Mouse (Mus musculus) stomach, embryonic 15.5 days (tissue): ENCODE data around the gene Pcgf2. TPM values are rescaled to one million over a fixed set of nuclear protein-coding genes. Genes with fewer than 3 reads are reported as not detected.
"Not testable (repeated sequence)": the region's sequence is repeated elsewhere in the genome, so short reads cannot be mapped to it uniquely, and the experiment has no call there.

Experiments used
- ATAC-seq: fragments of 200-750 bp; cut with Nextera tagmentation; 2 replicates; pipeline ENCODE4 v1.8.0; 2017; ENCODE audit warnings: low read depth, moderate number of reproducible peaks, moderate TSS enrichment; ENCODE audit not compliant: insufficient read depth, low FRiP score
- H3K27ac ChIP-seq: fragments of 300-500 bp; sonication (generic); 2 replicates; pipeline ENCODE4 v1.5.1; 2015; ENCODE audit warnings: mild to moderate bottlenecking, inconsistent platforms
- H3K27me3 ChIP-seq: fragments of 300-500 bp; sonication (generic); replicated peaks from 2 replicates; pipeline ENCODE4 v1.6.1; 2015; ENCODE audit warnings: inconsistent platforms
- H3K36me3 ChIP-seq: fragments of 300-500 bp; sonication (generic); 2 replicates; pipeline ENCODE4 v1.6.1; 2015; ENCODE audit warnings: inconsistent platforms
- H3K4me1 ChIP-seq: fragments of 300-500 bp; sonication (generic); 2 replicates; pipeline ENCODE4 v1.6.1; 2015; ENCODE audit warnings: inconsistent platforms
- H3K4me2 ChIP-seq: fragments of 300-500 bp; sonication (generic); 2 replicates; pipeline ENCODE4 v1.6.1; 2015; ENCODE audit warnings: mild to moderate bottlenecking, inconsistent platforms
- H3K4me3 ChIP-seq: fragments of 300-500 bp; sonication (generic); replicated peaks from 2 replicates; pipeline ENCODE4 v1.5.1; 2015; ENCODE audit warnings: inconsistent platforms
- H3K9ac ChIP-seq: fragments of 300-500 bp; sonication (generic); 2 replicates; pipeline ENCODE4 v1.6.1; 2015; ENCODE audit warnings: inconsistent platforms
- H3K9me3 ChIP-seq: fragments of 300-500 bp; sonication (generic); 2 replicates; pipeline ENCODE4 v1.6.1; 2016; ENCODE audit warnings: inconsistent platforms
- WGBS: fragments of 180-500 bp; shearing (Covaris S2); methylation state at CpG from one replicate; pipeline ENCODE4 v1.1.7; 2015; 5-methylcytosine and 5-hydroxymethylcytosine counted together
- polyA plus RNA-seq: library from polyadenylated mRNA; unstranded; fragments of >200 nt; fragmentation: Nextera tagmentation; extraction: Ambion mirVana; gene quantifications from 2 replicates; pipeline ENCODE4 v1.2.1, GENCODE M21; 2015

Pcgf2 gene
- polyA plus RNA-seq, 1 experiment from 2014 or later, result 12.1 TPM

DNA sequence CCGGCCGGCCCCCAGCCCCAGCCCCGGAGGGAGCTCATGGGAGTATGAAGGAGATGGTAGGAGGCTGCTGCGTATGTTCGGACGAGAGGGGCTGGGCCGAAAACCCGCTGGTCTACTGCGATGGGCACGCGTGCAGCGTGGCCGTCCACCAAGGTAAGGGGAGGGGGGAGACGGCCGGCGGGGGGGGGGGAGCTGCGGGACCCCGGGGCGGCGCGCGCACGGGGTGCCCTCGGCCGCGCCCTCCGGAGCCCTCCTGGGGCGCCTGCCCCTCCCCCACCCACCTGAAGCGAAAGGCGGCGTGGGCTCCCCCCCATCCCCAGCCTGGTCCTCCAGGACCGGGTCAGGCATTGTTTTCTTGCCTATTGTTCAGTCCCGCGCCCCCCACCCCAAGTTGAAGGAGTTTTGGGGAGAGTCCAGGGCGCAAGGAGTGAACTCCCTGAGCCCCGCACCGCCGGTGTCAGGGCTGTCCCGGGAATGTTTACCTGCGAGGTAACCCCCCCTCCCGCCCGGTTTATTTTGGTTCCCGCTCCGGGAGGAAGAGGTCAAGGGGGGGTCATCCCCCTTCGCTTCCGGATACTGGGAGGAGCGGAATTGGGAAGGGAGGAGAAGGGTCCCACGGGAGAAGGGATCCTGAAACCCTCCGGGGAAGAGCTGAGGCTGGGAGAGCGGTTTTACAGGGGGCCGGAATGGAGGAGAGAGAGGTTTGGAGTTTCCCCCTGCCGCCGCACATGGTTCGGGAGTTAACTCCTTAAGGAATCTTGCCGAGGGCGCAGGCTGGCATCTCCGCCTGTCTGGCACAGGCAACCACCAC lies 36.6 kb downstream of the Pcgf2 start:
- Histone ChIP-seq H3K27ac (peak overlapping the region; percentile 90), H3K4me2 (peak overlapping the region; percentile 84), H3K9me3 (no peaks in the 10 kb centered on the region), H3K4me3 (peak overlapping the region; percentile 78), H3K27me3 (peaks cover 10% of the 10 kb centered on the region; the same call in 1 of the 2 replicates), H3K36me3 (peaks cover 22% of the 10 kb centered on the region), H3K9ac (peak overlapping the region; percentile 65), H3K4me1 (peaks cover 42% of the 10 kb centered on the region)
- WGBS, result under 1% methylated on average over 39 of the region's 57 CpGs
- ATAC-seq, result no peak

- peaks cover 37% of the 10 kb centered on the region for H3K4me1 ChIP-seq
- WGBS, result under 1% methylated on average over 50 of the region's 76 CpGs
- peak; percentile 24; the same call in 1 of the 2 replicates for ATAC-seq
Measured at GRCm38 (mm10) chr11:97662893-97663527, 37.3 kb downstream of the Pcgf2 start, which contains the start of gene Mllt6. TSS of gene Mllt6 (plus strand) at chr11:97663414.

DNA sequence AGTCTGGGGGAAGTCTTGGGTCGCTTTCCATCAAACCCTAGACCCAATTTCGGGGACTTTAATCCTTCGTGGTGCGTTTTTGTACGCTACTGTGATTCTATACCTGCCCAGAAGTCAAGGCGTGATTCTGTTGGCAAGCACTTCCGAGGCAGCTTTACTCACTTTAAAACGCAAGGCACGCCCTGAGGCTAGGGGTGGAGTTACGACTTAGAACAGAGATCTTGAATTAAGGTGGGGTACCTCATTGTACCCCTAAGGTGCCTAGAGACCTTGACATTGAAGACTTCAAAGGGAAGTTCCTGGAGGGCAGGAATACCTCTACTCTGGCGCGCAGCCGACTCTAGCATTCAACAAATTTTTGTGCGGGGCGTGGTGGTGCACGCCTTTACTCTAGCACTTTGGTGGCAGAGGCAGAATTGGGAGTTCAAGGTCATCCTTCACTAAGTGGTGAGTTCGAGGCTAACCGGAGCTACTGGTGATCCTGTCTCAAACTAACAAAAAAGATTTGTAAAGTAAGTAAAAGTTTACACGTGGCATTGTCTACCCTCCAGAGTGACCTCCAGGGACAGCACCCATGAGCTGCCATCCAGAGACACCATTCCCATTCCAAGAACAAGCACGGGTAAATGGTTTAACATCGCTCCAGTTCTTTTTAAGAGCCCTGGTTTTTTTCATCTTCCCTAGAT lies 37.9 kb downstream of the Pcgf2 start:
- WGBS, result 2% methylated on average over 21 of the region's 21 CpGs
- Histone ChIP-seq H3K27ac (peak overlapping the region; percentile 90), H3K36me3 (peaks cover 15% of the 10 kb centered on the region), H3K9me3 (no peaks in the 10 kb centered on the region), H3K4me3 (peak overlapping the region; percentile 78), H3K27me3 (peaks cover 10% of the 10 kb centered on the region; the same call in 1 of the 2 replicates), H3K9ac (peak overlapping the region; percentile 65; the same call in 1 of the 2 replicates), H3K4me2 (peak overlapping the region; percentile 84), H3K4me1 (peaks cover 37% of the 10 kb centered on the region)
- ATAC-seq, result no peak

More at GRCm38 (mm10) chr11:97662893-97663527, 37.3 kb downstream of the Pcgf2 start, which contains the start of gene Mllt6:
- Histone ChIP-seq H3K27me3 (peaks cover 10% of the 10 kb centered on the region; the same call in 1 of the 2 replicates), H3K4me3 (peak within 1 kb of the TSS; percentile 78), H3K36me3 (peaks cover 16% of the 10 kb centered on the region), H3K9me3 (no peaks in the 10 kb centered on the region), H3K4me2 (peak within 1 kb of the TSS; percentile 84), H3K9ac (peak within 1 kb of the TSS; percentile 65), H3K27ac (peak within 1 kb of the TSS; percentile 90)

DNA sequence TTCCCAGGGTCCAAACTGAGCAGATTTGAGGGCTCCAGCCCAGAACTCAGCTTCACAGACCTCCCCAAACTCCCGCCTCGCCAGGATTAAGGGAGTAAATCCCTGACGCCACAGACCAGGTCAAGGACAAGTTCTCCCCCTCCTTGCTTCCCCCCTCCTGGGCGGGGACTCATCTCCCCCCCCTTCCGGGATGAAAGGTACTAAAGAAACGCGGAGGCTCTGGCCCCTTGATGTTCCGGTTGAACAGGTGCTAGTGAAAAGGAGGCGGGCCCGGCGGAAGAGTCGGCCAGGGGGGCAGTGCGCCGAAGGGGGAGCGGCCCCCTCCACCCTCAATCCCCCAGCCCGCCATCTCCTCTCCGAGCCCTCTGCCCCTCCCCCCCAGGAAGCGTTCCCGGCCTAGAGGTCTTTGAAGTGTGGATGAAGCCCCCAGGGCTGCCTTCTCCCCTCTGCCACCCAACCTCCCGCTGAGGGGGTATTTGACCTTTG lies 38.6 kb downstream of the Pcgf2 start:
- H3K9ac ChIP-seq, result peak overlapping the region; percentile 29; the same call in 1 of the 2 replicates
- peak overlapping the region; percentile 78 for H3K4me3 ChIP-seq
- peak overlapping the region; percentile 90 for H3K27ac ChIP-seq
- ATAC-seq, result no peak
- H3K4me1 ChIP-seq, result peaks cover 37% of the 10 kb centered on the region
- no peaks in the 10 kb centered on the region for H3K9me3 ChIP-seq
- under 1% methylated on average over 17 of the region's 20 CpGs for WGBS
- H3K36me3 ChIP-seq, result peaks cover 15% of the 10 kb centered on the region; the same call in 1 of the 2 replicates
- H3K27me3 ChIP-seq, result peaks cover 10% of the 10 kb centered on the region; the same call in 1 of the 2 replicates
- H3K4me2 ChIP-seq, result peak overlapping the region; percentile 84

- Histone ChIP-seq H3K4me2 (peak overlapping the region; percentile 84), H3K9ac (peak overlapping the region; percentile 25; the same call in 1 of the 2 replicates), H3K36me3 (peaks cover 8% of the 10 kb centered on the region; the same call in 1 of the 2 replicates), H3K27me3 (peaks cover 10% of the 10 kb centered on the region; the same call in 1 of the 2 replicates), H3K4me1 (peaks cover 37% of the 10 kb centered on the region), H3K4me3 (peak overlapping the region; percentile 78), H3K9me3 (no peaks in the 10 kb centered on the region), H3K27ac (peak overlapping the region; percentile 90)
- WGBS, result 6% methylated on average over 27 of the region's 27 CpGs
- no peak for ATAC-seq
Measured at GRCm38 (mm10) chr11:97660734-97661647, 39.3 kb downstream of the Pcgf2 start.

GRCm38 (mm10) chr11:97659990-97660714 lies 40.1 kb downstream of the Pcgf2 start:
- H3K9me3 ChIP-seq, result no peaks in the 10 kb centered on the region
- H3K4me2 ChIP-seq, result peak overlapping the region; percentile 84
- H3K36me3 ChIP-seq, result no peaks in the 10 kb centered on the region
- H3K4me3 ChIP-seq, result peak overlapping the region; percentile 78
- ATAC-seq, result peak; percentile 79
- H3K4me1 ChIP-seq, result peaks cover 37% of the 10 kb centered on the region
- H3K27me3 ChIP-seq, result peaks cover 10% of the 10 kb centered on the region; the same call in 1 of the 2 replicates
- under 1% methylated on average over 70 of the region's 78 CpGs for WGBS
- H3K27ac ChIP-seq, result peak overlapping the region; percentile 86
- peak overlapping the region; percentile 81 for H3K9ac ChIP-seq

- peaks cover 33% of the 10 kb centered on the region for H3K4me1 ChIP-seq
Measured at GRCm38 (mm10) chr11:97659267-97659989, 40.9 kb downstream of the Pcgf2 start.

GRCm38 (mm10) chr11:97658751-97659266 lies 41.5 kb downstream of the Pcgf2 start:
- no peak overlapping the region for H3K27ac ChIP-seq
- H3K36me3 ChIP-seq, result no peaks in the 10 kb centered on the region
- WGBS, result 56% methylated on average over 11 of the region's 11 CpGs
- H3K27me3 ChIP-seq, result peaks cover 10% of the 10 kb centered on the region; the same call in 1 of the 2 replicates
- H3K9me3 ChIP-seq, result no peaks in the 10 kb centered on the region
- peak overlapping the region; percentile 78 for H3K4me3 ChIP-seq
- peaks cover 29% of the 10 kb centered on the region for H3K4me1 ChIP-seq
- H3K4me2 ChIP-seq, result peak overlapping the region; percentile 84
- ATAC-seq, result no peak
- no peak overlapping the region for H3K9ac ChIP-seq

More at GRCm38 (mm10) chr11:97659267-97659989, 40.9 kb downstream of the Pcgf2 start:
- Histone ChIP-seq H3K9ac (peak overlapping the region; percentile 81), H3K9me3 (no peaks in the 10 kb centered on the region), H3K4me2 (peak overlapping the region; percentile 84), H3K4me3 (peak overlapping the region; percentile 78), H3K36me3 (no peaks in the 10 kb centered on the region), H3K27ac (peak overlapping the region; percentile 86), H3K27me3 (peaks cover 10% of the 10 kb centered on the region; the same call in 1 of the 2 replicates)
- 10% methylated on average over 13 of the region's 13 CpGs for WGBS
- ATAC-seq, result no peak

DNA sequence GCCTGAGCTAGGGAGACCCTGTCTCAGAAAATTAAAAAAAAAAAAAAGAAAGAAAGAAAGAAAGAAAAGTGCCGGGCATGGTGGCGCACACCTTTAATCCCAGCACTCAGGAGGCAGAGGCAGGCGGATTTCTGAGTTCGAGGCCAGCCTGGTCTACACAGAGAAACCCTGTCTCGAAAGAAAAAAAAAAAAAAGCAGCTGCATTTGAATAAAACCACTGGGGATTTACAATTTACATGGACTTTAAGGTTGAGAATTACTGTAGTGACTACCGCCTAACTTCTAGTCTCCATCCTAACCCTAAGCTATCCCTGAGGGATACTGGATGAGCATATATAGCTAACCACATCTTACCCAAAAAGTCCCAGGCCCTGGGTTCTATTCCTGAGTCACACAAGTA lies 42.3 kb downstream of the Pcgf2 start:
- H3K4me1 ChIP-seq, result peaks cover 29% of the 10 kb centered on the region
- not testable (repeated sequence) for H3K36me3 ChIP-seq, ATAC-seq, H3K4me2 ChIP-seq, H3K27me3 ChIP-seq, H3K4me3 ChIP-seq, H3K9ac ChIP-seq, H3K9me3 ChIP-seq, H3K27ac ChIP-seq
- 90% methylated on average over 6 of the region's 6 CpGs for WGBS
